Mouse (Mus musculus) Patski (cell line): ENCODE measurements at regions not wholly inside any gene's neighbourhood (a gene's known extent, or its start where the extent isn't known, plus 50 kb on each side); places are given as distances from the start of the nearest gene placed in this dataset.

Experiments
- ATAC-seq: fragments of 100-300 bp; one replicate; pipeline ENCODE4 v1.8.0; 2021
- CTCF ChIA-PET: fragments of 350-600 bp; sonication (Branson Sonifier 250); formaldehyde crosslinking; loops from one replicate; lab custom pipeline; 2022; ENCODE audit warnings: inconsistent platforms; lab: Charles Lee
- POLR2A ChIA-PET: fragments of 350-600 bp; sonication (Branson Sonifier 250); formaldehyde crosslinking; loops from one replicate; lab custom pipeline; 2022; ENCODE audit warnings: antibody characterized with exemption, inconsistent platforms; lab: Charles Lee
- DNase-seq: peaks from one replicate; pipeline ENCODE4 v3.0.0-alpha.2; 2011; ENCODE audit warnings: low read depth, low spot score
- H3K27me3 ChIP-seq: fragments of 371-371 bp; one replicate; pipeline ENCODE4 v1.5.1; 2021
- CTCF ChIP-seq: fragments of 100-300 bp; IDR thresholded peaks from one replicate; pipeline ENCODE4 v1.5.1; 2021
- in situ Hi-C: fragments of 300-500 bp; cut with MboI; formaldehyde crosslinking; loops from 3 replicates; pipeline ENCODE4 v1.11.1; 2018; ENCODE audit warnings: low pct_unique_long_range_greater_than_20kb, mixed read lengths

- no peak for TF ChIP-seq CTCF
- CTCF ChIA-PET, result no interaction called here
- H3K27me3 ChIP-seq, result no peaks in the 10 kb centered on the region
- no peak for ATAC-seq
- DNase-seq, result no peak
- POLR2A ChIA-PET, result no interaction called here
- in situ Hi-C loops, result no loop called here
Observed at GRCm38 (mm10) chr4:106261901-106262560, 54.0 kb upstream of the Usp24 start.

DNA sequence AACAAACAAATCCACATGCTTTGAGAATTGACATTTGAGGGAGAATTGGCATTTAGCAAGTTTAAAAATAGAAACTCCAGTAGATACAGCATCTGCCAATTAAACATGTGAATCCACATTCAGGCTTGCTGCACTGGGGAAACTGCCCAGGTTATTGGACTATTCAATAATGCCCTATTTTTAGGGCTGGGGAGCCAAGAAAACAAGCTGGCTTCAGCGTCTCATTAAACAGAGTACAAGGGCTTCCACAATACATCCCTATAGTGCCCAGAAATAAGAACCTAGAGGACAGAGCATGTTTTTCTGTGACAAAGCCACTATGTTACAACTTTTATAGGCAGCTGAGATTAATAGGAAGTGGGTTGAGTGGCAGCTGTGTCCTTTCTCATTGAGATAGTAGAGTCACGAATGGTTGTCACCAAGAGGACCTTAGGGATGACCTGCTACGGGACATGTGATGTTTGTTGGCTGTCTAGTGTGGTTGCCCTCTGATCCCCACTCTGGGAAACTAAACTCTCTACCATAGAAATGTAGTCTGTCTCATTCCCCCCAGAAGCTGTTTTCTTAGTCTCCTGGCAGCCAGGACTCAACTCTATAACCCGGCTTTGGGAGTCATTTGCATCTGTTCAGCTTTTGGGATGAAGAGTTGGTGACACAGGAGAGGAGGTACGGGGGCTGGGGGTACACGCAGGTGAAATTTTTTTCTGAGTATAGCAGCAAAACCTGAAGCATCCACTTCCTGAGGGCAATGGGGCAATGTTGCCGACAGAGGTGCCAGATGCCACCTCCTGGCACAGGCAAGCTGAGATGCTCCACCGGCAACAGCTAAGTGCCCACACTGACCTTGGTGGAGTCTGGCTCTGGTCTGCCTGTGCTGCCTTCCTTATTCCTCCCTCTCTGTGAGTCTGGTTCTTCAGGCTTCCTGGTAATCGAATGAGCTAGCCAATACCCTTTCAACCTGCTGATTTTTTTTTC, 53.0 kb upstream of the Usp24 start:
- in situ Hi-C loops, result no loop called here
- no peak for ATAC-seq
- DNase-seq, result no peak
- TF ChIP-seq CTCF, result no peak
- H3K27me3 ChIP-seq, result no peaks in the 10 kb centered on the region
- CTCF ChIA-PET, result no interaction called here
- POLR2A ChIA-PET, result no interaction called here
